Mouse (Mus musculus) heart, embryonic 16.5 days (tissue): ENCODE data around the gene Jak3. TPM values are rescaled to one million over a fixed set of nuclear protein-coding genes. Genes with fewer than 3 reads are reported as not detected.
"Not testable (repeated sequence)": the region's sequence is repeated elsewhere in the genome, so short reads cannot be mapped to it uniquely, and the experiment has no call there.

Source experiments
- ATAC-seq: fragments of 200-750 bp; cut with Nextera tagmentation; replicated peaks from 2 replicates; pipeline ENCODE4 v1.8.0; 2017; ENCODE audit warnings: moderate number of reproducible peaks; ENCODE audit not compliant: insufficient read depth, low FRiP score; ENCODE audit errors: extremely low read depth
- H3K27ac ChIP-seq: fragments of 300-500 bp; sonication (generic); 2 replicates; pipeline ENCODE4 v1.5.1; 2014; ENCODE audit warnings: mild to moderate bottlenecking, low read length, control low read depth, moderate library complexity
- H3K27me3 ChIP-seq: fragments of 300-500 bp; sonication (generic); 2 replicates; pipeline ENCODE4 v1.6.1; 2014; ENCODE audit warnings: low read length, mixed read lengths; ENCODE audit not compliant: control insufficient read depth, insufficient read depth
- H3K36me3 ChIP-seq: fragments of 300-500 bp; sonication (generic); 2 replicates; pipeline ENCODE4 v1.6.1; 2014; ENCODE audit not compliant: control insufficient read depth, insufficient read depth
- H3K4me1 ChIP-seq: fragments of 300-500 bp; sonication (generic); 2 replicates; pipeline ENCODE4 v1.6.1; 2014; ENCODE audit warnings: low read length, mixed read lengths; ENCODE audit not compliant: control insufficient read depth, insufficient read depth
- H3K4me2 ChIP-seq: fragments of 300-500 bp; sonication (generic); 2 replicates; pipeline ENCODE4 v1.6.1; 2014; ENCODE audit warnings: low read depth, mild to moderate bottlenecking, control low read depth, low read length
- H3K4me3 ChIP-seq: fragments of 300-500 bp; sonication (generic); 2 replicates; pipeline ENCODE4 v1.5.1; 2014; ENCODE audit warnings: mild to moderate bottlenecking, control low read depth, low read length
- H3K9ac ChIP-seq: fragments of 300-500 bp; sonication (generic); 2 replicates; pipeline ENCODE4 v1.6.1; 2014; ENCODE audit warnings: low read length, control low read depth
- H3K9me3 ChIP-seq: fragments of 300-500 bp; sonication (generic); replicated peaks from 2 replicates; pipeline ENCODE4 v1.6.1; 2016; ENCODE audit warnings: low read length; ENCODE audit not compliant: control insufficient read depth
- WGBS: fragments of 180-500 bp; shearing (Covaris S2); extraction: QIAGEN DNeasy Blood & Tissue Kit; methylation state at CpG from one replicate; pipeline ENCODE4 v1.1.7; 2014; 5-methylcytosine and 5-hydroxymethylcytosine counted together
- polyA plus RNA-seq: library from polyadenylated mRNA; unstranded; fragments of >200 nt; fragmentation: Nextera tagmentation; extraction: Ambion mirVana; gene quantifications from 2 replicates; pipeline ENCODE4 v1.2.1, GENCODE M21; 2015

The Jak3 gene
- polyA plus RNA-seq, 1 experiment from 2014 or later, result 11.3 TPM

GRCm38 (mm10) chr8:71689028-71689427 lies 12.9 kb downstream of the Jak3 start, which contains the start of gene Insl3:
TSS of gene Insl3 (plus strand) at chr8:71689214.
- Histone ChIP-seq H3K4me3 (no peak within 1 kb of the TSS), H3K4me2 (no peak within 1 kb of the TSS), H3K9me3 (no peaks in the 10 kb centered on the region), H3K36me3 (no peaks in the 10 kb centered on the region), H3K4me1 (peaks cover 16% of the 10 kb centered on the region), H3K27me3 (peaks cover 100% of the 10 kb centered on the region), H3K9ac (no peak within 1 kb of the TSS), H3K27ac (no peak within 1 kb of the TSS)
- ATAC-seq, result no peak
- WGBS, result 11% methylated on average over 33 of the region's 33 CpGs

GRCm38 (mm10) chr8:71692509-71692908 lies 16.4 kb downstream of the Jak3 start:
- Histone ChIP-seq H3K9ac (no peak overlapping the region), H3K27me3 (peaks cover 81% of the 10 kb centered on the region), H3K4me2 (no peak overlapping the region), H3K4me3 (no peak overlapping the region), H3K36me3 (no peaks in the 10 kb centered on the region), H3K27ac (no peak overlapping the region), H3K9me3 (no peaks in the 10 kb centered on the region), H3K4me1 (peaks cover 4% of the 10 kb centered on the region)
- WGBS, result 8% methylated on average over 30 of the region's 30 CpGs
- no peak for ATAC-seq

- ATAC-seq, result no peak
- Histone ChIP-seq H3K27ac (no peak overlapping the region), H3K4me3 (peak overlapping the region; percentile 15), H3K27me3 (peaks cover 72% of the 10 kb centered on the region), H3K9me3 (no peaks in the 10 kb centered on the region), H3K9ac (no peak overlapping the region), H3K36me3 (no peaks in the 10 kb centered on the region), H3K4me1 (peaks cover 4% of the 10 kb centered on the region), H3K4me2 (peak overlapping the region; percentile 23)
- 15% methylated on average over 68 of the region's 68 CpGs for WGBS
Observed at GRCm38 (mm10) chr8:71693166-71694041, 17.3 kb downstream of the Jak3 start.

GRCm38 (mm10) chr8:71695456-71695855 lies 19.4 kb downstream of the Jak3 start:
- not testable (repeated sequence) for H3K4me2 ChIP-seq, H3K9me3 ChIP-seq, H3K4me1 ChIP-seq, H3K4me3 ChIP-seq, H3K36me3 ChIP-seq, H3K9ac ChIP-seq, H3K27ac ChIP-seq, ATAC-seq
- WGBS, result 62% methylated on average over 12 of the region's 12 CpGs
- peaks cover 63% of the 10 kb centered on the region for H3K27me3 ChIP-seq

GRCm38 (mm10) chr8:71700493-71701269 lies 24.6 kb downstream of the Jak3 start:
- 6% methylated on average over 29 of the region's 29 CpGs for WGBS
- peaks cover 8% of the 10 kb centered on the region for H3K4me1 ChIP-seq
- peaks cover 38% of the 10 kb centered on the region for H3K27me3 ChIP-seq
- H3K4me3 ChIP-seq, result peak overlapping the region; percentile 53
- H3K36me3 ChIP-seq, result no peaks in the 10 kb centered on the region
- peak overlapping the region; percentile 63 for H3K9ac ChIP-seq
- H3K27ac ChIP-seq, result no peak overlapping the region; the same call in 1 of the 2 replicates
- peak overlapping the region; percentile 70 for H3K4me2 ChIP-seq
- ATAC-seq, result peak; percentile 26; the same call in 1 of the 2 replicates
- no peaks in the 10 kb centered on the region for H3K9me3 ChIP-seq

- peak; percentile 14; the same call in 1 of the 2 replicates for ATAC-seq
- WGBS, result 12% methylated on average over 33 of the region's 34 CpGs
Observed at GRCm38 (mm10) chr8:71701414-71702086, 25.5 kb downstream of the Jak3 start, which contains the start of gene B3gnt3. TSS of gene B3gnt3 (minus strand) at chr8:71701789.

GRCm38 (mm10) chr8:71702087-71702432 lies 26.0 kb downstream of the Jak3 start:
- Histone ChIP-seq H3K27ac (no peak overlapping the region), H3K4me1 (peaks cover 8% of the 10 kb centered on the region), H3K9ac (no peak overlapping the region), H3K4me2 (no peak overlapping the region), H3K36me3 (no peaks in the 10 kb centered on the region), H3K27me3 (peaks cover 40% of the 10 kb centered on the region), H3K9me3 (no peaks in the 10 kb centered on the region), H3K4me3 (peak overlapping the region; percentile 53; the same call in 1 of the 2 replicates)
- WGBS, result 29% methylated on average over 4 of the region's 4 CpGs
- ATAC-seq, result no peak

More at GRCm38 (mm10) chr8:71701414-71702086, 25.5 kb downstream of the Jak3 start, which contains the start of gene B3gnt3:
- peaks cover 8% of the 10 kb centered on the region for H3K4me1 ChIP-seq
- peak within 1 kb of the TSS; percentile 70 for H3K4me2 ChIP-seq
- H3K4me3 ChIP-seq, result peak within 1 kb of the TSS; percentile 53
- H3K36me3 ChIP-seq, result no peaks in the 10 kb centered on the region
- peak within 1 kb of the TSS; percentile 63 for H3K9ac ChIP-seq
- no peak within 1 kb of the TSS; the same call in 1 of the 2 replicates for H3K27ac ChIP-seq
- H3K27me3 ChIP-seq, result peaks cover 38% of the 10 kb centered on the region
- no peaks in the 10 kb centered on the region for H3K9me3 ChIP-seq

GRCm38 (mm10) chr8:71702923-71703322 lies 26.8 kb downstream of the Jak3 start:
- H3K36me3 ChIP-seq, result no peaks in the 10 kb centered on the region
- no peak overlapping the region for H3K27ac ChIP-seq
- no peak for ATAC-seq
- H3K9me3 ChIP-seq, result no peaks in the 10 kb centered on the region
- H3K4me1 ChIP-seq, result peaks cover 8% of the 10 kb centered on the region
- H3K27me3 ChIP-seq, result peaks cover 44% of the 10 kb centered on the region
- WGBS, result 63% methylated on average over 3 of the region's 3 CpGs
- H3K4me3 ChIP-seq, result no peak overlapping the region
- H3K4me2 ChIP-seq, result no peak overlapping the region
- no peak overlapping the region for H3K9ac ChIP-seq
